In the genomic region with DNA sequence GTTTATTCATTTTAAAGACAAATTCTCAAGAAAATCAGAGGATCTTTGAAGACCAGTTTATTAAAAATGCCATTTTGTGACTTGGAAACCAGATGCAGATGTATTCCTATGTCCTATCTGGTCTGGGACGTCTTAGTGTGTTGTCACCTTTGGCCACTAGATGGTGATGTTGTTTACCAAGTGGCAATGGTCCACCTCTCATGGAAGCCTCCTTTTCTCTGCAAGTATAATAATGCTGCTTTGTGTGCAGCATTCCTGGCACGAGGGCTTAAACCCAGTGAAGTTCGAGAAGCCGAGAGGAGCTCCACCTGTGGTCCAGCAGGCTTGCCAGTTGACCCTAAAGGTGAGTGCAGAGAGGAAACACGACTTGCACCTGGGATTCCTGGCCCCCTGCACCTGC, we compare ENCODE assay signal across 8 mouse cellular contexts. TPM values are rescaled to one million over a fixed set of nuclear protein-coding genes. Genes with fewer than 3 reads are reported as not detected.
DNase-seq lines count a peak whose midpoint lies in the region; ATAC-seq and TF ChIP-seq lines count a peak whose summit lies in the region.

No protein-coding gene starts in this region.

- H3K36me3 ChIP-seq in midbrain, postnatal 0 days (ENCODE audit: insufficient read depth, low read length) = no peaks in the 10 kb centered on the region

- DNase-seq in A20 (ENCODE audit: low read depth, low spot score) (peak; percentile 53), WW6 (ENCODE audit: low read depth, low spot score) (peak; percentile 22)
- DNase-seq in gastrocnemius, adult 18-20 months (ENCODE audit: low spot score) = peak; percentile 73
- DNase-seq in kidney, adult 11 months = peak; percentile 42
- peak; percentile 72 to 87 for DNase-seq in left cerebral cortex, postnatal 25 days (ENCODE audit: low spot score in 2 of 2)
- peak; percentile 88 for DNase-seq in midbrain, postnatal 0 days (ENCODE audit: low spot score)
- DNase-seq in thymus, postnatal 0 days (ENCODE audit: low spot score) = peak; percentile 47

- H3K27me3 ChIP-seq in midbrain, postnatal 0 days (ENCODE audit: insufficient read depth, low read length) = no peaks in the 10 kb centered on the region

- H3K27ac ChIP-seq in midbrain, postnatal 0 days (ENCODE audit: low read depth, low read length) = no peak overlapping the region

- H3K4me3 ChIP-seq in midbrain, postnatal 0 days (ENCODE audit: low read depth, low read length) = no peak overlapping the region

- H3K9ac ChIP-seq in midbrain, postnatal 0 days (replicated peaks; ENCODE audit: low read length, poor library complexity, severe bottlenecking) = no peak overlapping the region

- WGBS in midbrain, postnatal 0 days = 11% methylated on average over 5 of the region's 5 CpGs

- TF ChIP-seq CTCF in midbrain, postnatal 0 days (IDR thresholded peaks at IDR 0.05) = peak; percentile 91

- ATAC-seq in common myeloid progenitor, adult 5-6 weeks (replicated peaks; ENCODE audit: low read depth, poor library complexity, severe bottlenecking) = peak; percentile 76
- peak; percentile 78; the same call in 1 of the 2 replicates for ATAC-seq in midbrain, postnatal 0 days (ENCODE audit: low FRiP score)

- H3K4me1 ChIP-seq in midbrain, postnatal 0 days (ENCODE audit: insufficient read depth, low read length) = no peaks in the 10 kb centered on the region

- intact Hi-C loops in left cerebral cortex, postnatal 25 days (cut with DNase I) = loop anchor here (1.0 kb wide), 1 partner anchor 42 kb away; no protein-coding TSS in a partner anchor

- H3K9me3 ChIP-seq in midbrain, postnatal 0 days (ENCODE audit: low read length) = no peaks in the 10 kb centered on the region

- no peak overlapping the region for H3K4me2 ChIP-seq in midbrain, postnatal 0 days (ENCODE audit: low read depth, low read length, poor library complexity, severe bottlenecking)

RNA-seq across cellular contexts. Expression of gene Igsf6, which starts 3.5 kb away (rescaled TPM):
- total RNA-seq in common myeloid progenitor, adult 5-6 weeks (2017) = 38.5 and 43.5 TPM in 2 replicates
- under 1 TPM; 0.40 to 0.50 TPM for total RNA-seq in gastrocnemius, adult 18-20 months (2021)
- total RNA-seq in left cerebral cortex, postnatal 25 days (2021) = under 1 TPM; 0.28 to 0.48 TPM
- total RNA-seq in midbrain, postnatal 0 days (2014; rRNA removed) = 0.66 and 0.77 TPM in 2 replicates
- polyA plus RNA-seq in midbrain, postnatal 0 days (2015; fragmentation: Nextera tagmentation; extraction: Ambion mirVana) = 0.63 and 0.74 TPM in 2 replicates
- polyA plus RNA-seq in thymus, postnatal 0 days (2015; fragmentation: Nextera tagmentation; extraction: Ambion mirVana) = 2.5 and 2.9 TPM in 2 replicates

RNA-seq across cellular contexts. Expression of gene Otoa, which starts 3.6 kb away (rescaled TPM):
- 0.15 and 1.2 TPM in 2 replicates for total RNA-seq in common myeloid progenitor, adult 5-6 weeks (2017)
- under 1 TPM; 0.12 to 0.23 TPM for total RNA-seq in gastrocnemius, adult 18-20 months (2021)
- under 1 TPM; 0.27 to 0.57 TPM for total RNA-seq in left cerebral cortex, postnatal 25 days (2021)
- 0.47 TPM in 1 of 2 replicates, not detected in the other for total RNA-seq in midbrain, postnatal 0 days (2014; rRNA removed)
- 0.23 and 0.42 TPM in 2 replicates for polyA plus RNA-seq in midbrain, postnatal 0 days (2015; fragmentation: Nextera tagmentation; extraction: Ambion mirVana)
- 0.18 and 0.48 TPM in 2 replicates for polyA plus RNA-seq in thymus, postnatal 0 days (2015; fragmentation: Nextera tagmentation; extraction: Ambion mirVana)

RNA-seq across cellular contexts. Expression of gene Mettl9, which starts 43.6 kb away (rescaled TPM):
- total RNA-seq in common myeloid progenitor, adult 5-6 weeks (2017) = 78.2 and 95.5 TPM in 2 replicates
- 10 to 100 TPM; 21.2 to 22.5 TPM for total RNA-seq in gastrocnemius, adult 18-20 months (2021)
- total RNA-seq in left cerebral cortex, postnatal 25 days (2021) = 10 to 100 TPM; 90.8 to 93.0 TPM
- total RNA-seq in midbrain, postnatal 0 days (2014; rRNA removed) = 63.8 and 89.9 TPM in 2 replicates
- 134 and 140 TPM in 2 replicates for polyA plus RNA-seq in midbrain, postnatal 0 days (2015; fragmentation: Nextera tagmentation; extraction: Ambion mirVana)
- polyA plus RNA-seq in thymus, postnatal 0 days (2015; fragmentation: Nextera tagmentation; extraction: Ambion mirVana) = 86.3 and 93.3 TPM in 2 replicates

Comparison
In these comparisons a context has a peak if more than half of its experiments do, and no peak if none do; other contexts are left out.
1. DNase-seq: peak in every context shown above with its lines; median percentile 88 in midbrain, postnatal 0 days; 80 in left cerebral cortex, postnatal 25 days; 73 in gastrocnemius, adult 18-20 months; 53 in A20; 47 in thymus, postnatal 0 days; 42 in kidney, adult 11 months; 22 in WW6.
2. RNA of gene Igsf6, which starts 3.5 kb away (total RNA-seq): 38.5 to 43.5 TPM in common myeloid progenitor, adult 5-6 weeks; 0.66 to 0.77 TPM in midbrain, postnatal 0 days, 0.40 to 0.50 TPM in gastrocnemius, adult 18-20 months and 0.28 to 0.48 TPM in left cerebral cortex, postnatal 25 days; every median in the first group is over 10 times any median in the second.